Mouse (Mus musculus) layer of hippocampus, adult 9-10 months (tissue): ENCODE measurements at regions not wholly inside any gene's neighbourhood (a gene's known extent, or its start where the extent isn't known, plus 50 kb on each side); places are given as distances from the start of the nearest gene placed in this dataset.

Experiments used
- DNase-seq: peaks from one replicate; pipeline ENCODE4 v3.0.0; 2022; ENCODE audit warnings: low spot score

- DNase-seq, result peak; percentile 36
Measured at GRCm38 (mm10) chr15:97502056-97502455, 203.6 kb downstream of the Rpap3 start.

GRCm38 (mm10) chr15:97501420-97501819 is 204.2 kb downstream of the Rpap3 start:
- DNase-seq, result no peak

GRCm38 (mm10) chr15:97499821-97500385 is 205.7 kb downstream of the Rpap3 start:
- no peak for DNase-seq

GRCm38 (mm10) chr15:97499240-97499639 is 206.4 kb downstream of the Rpap3 start:
- DNase-seq, result no peak

DNA sequence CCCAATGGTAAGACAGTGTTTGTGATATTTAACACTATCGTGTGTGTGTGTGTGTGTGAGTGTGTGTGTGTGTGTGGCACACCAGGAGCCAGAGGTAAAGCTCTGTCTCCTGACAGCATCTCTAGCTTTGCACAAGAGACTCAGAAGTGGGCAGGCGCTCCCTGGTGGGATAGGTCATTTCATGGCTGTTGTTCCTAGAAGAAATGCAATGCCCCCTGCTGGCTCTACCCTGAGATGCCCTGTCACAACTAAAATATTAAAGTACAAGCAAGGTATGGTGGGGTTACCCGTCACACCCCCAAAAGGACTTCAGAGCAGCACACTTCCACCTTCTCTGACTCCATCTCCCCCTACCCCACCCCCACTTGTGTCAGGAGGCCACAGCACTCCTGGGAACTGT is 207.2 kb downstream of the Rpap3 start:
- no peak for DNase-seq

- no peak for DNase-seq
Measured at GRCm38 (mm10) chr15:97496026-97496425, 209.6 kb downstream of the Rpap3 start.

DNA sequence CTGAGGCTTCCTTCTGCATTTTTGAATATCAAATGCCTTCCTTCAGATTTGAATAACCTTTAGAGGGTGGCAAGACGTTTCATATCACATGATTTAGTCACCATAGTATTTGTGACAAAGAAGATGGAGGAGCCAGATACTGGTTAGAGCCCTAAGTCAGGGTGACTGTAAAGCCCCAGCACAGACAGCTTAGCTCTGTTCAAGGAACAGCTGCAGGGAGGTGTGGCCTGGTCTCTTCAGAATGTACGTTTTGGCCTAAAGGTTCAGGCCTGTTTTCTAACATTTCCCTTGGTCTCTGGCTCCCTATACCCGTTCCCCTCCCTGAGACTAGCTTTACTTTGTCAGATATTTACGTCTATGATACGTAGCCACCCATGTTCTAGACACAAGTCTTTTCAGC is 212.3 kb downstream of the Rpap3 start:
- DNase-seq, result no peak

GRCm38 (mm10) chr15:97491796-97492195 is 213.8 kb downstream of the Rpap3 start:
- DNase-seq, result no peak

- DNase-seq, result no peak
Measured at GRCm38 (mm10) chr15:97487425-97487824, 218.2 kb downstream of the Rpap3 start.

DNA sequence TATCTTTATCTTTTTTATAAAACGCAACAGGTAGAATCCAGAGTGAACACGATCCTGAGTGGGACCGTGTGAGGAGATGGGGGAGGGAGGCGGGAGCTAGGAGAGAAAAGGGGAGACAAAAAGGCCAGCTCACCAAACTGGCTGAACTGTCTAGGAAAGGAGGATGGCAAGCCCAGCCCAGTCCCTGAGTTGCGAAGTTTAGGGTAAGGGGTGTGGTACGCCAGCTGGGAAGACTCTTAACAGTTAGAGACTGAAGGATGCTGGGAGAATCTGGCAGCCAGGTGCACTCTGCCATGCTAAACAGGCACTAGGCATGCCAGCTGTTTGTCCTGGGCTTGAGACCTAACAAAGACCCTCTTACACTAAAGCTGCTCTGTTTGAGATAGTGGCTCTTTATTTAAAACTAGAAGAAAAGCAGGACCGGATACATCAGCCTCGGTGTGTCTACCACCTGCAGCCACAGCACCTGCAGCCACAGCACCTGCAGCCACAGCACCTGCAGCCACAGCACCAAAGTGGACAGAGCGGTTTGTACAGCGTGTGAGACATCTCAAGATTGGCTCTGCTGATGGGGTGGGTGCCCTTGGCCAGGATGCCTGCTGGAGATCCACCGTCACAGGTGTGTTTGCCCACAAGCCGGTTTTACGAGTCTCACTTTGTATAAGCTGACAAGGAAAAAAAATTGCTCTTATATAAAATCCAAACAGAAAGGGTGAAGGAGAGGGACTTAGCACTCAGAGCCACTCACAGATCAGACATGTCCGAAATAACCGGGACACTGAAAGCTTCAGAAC is 225.1 kb upstream of the Amigo2 start:
- no peak for DNase-seq

- no peak for DNase-seq
Measured at GRCm38 (mm10) chr15:97471476-97471875, 224.4 kb upstream of the Amigo2 start.

DNA sequence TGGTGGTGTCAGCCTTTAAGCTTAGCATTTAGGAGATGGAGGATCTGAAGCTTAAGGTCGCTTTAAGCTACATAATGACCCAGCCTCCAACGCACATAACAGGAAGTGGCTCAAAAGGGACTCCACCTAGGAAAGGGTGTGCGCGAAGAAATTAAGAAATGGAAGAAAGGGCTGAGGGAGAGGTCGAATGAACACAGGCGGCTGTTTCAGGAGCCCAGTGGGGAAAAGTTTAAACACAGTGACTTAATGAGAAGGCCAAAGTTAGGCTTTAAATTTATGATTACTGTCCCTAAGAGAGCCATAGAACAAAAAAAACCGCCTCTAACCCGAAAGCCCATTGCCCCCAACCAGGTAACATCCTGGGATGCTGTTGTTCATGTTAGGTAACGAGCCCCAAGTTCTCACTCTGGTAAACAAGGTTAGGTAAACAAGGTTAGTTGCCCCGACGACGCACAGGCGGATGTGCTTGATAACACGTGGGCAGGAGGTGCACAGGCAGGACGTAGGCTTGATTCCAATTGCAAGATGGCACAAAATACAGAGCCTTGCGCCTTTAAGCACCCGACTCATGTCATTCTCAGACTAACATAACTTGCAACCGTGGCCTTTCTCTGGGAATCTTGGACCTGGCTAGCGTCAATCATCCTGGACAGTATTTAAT is 222.7 kb upstream of the Amigo2 start:
- DNase-seq, result no peak

- no peak for DNase-seq
Measured at GRCm38 (mm10) chr15:97468732-97469683, 221.9 kb upstream of the Amigo2 start.

DNA sequence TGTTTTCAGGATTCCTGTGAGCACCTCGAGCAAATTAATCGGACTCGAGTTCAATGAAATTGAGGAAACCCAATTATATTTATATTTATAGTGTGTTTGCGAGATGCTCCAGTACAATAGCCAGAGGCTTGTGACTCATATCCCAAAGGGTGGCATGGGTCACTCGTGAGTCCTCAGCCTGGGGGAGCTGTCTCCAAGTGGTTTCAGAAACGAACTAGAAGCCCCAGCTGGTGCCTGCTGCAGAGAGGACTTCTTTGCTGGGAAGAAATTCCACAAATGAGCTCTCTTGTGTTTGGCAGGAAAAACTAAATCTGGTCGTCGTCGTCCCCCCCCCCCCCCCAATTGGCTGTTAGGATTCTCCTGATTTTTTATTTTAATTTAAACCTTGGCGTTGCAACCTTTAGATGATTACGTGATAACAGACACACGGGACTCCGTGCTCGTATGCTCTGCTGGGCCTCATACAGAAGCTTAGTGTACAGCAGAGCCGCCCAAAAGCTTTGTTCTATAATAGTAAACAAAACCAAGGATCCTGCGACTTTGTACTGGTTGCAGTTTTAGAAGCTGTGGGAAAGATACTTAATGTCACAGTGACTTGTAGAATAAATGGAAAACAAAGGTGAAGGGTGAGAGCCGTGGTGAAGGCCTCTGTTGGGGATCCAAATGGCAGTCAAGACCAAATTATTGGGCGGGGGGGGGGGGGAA is 220.8 kb upstream of the Amigo2 start:
- DNase-seq, result no peak

- no peak for DNase-seq
Measured at GRCm38 (mm10) chr15:97466906-97467465, 219.9 kb upstream of the Amigo2 start.

- DNase-seq, result no peak
Measured at GRCm38 (mm10) chr15:97466110-97466509, 219.0 kb upstream of the Amigo2 start.

DNA sequence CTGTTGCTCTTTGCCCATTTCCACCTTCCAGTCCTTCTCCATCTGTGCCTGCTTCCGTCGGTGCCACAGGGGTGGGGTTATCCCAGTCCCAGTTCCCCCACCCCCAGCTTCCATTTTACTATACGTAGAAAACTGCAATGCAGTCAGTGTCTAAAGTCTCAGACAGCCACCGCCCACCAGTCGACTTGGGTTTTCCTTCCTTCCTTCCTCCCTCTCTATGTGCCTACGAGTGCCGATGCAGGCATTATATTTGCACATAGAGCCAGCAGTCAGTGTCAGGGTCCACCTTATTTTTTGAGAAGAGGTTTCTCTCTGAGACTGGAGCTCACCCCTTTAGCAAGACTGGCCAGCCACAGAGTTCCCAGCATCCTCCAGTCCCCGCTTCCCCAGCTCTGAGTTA is 218.3 kb upstream of the Amigo2 start:
- no peak for DNase-seq

GRCm38 (mm10) chr15:97464737-97465136 is 217.7 kb upstream of the Amigo2 start:
- DNase-seq, result no peak

- DNase-seq, result no peak
Measured at GRCm38 (mm10) chr15:97462587-97462986, 215.5 kb upstream of the Amigo2 start.

GRCm38 (mm10) chr15:97462006-97462405 is 214.9 kb upstream of the Amigo2 start:
- DNase-seq, result no peak

DNA sequence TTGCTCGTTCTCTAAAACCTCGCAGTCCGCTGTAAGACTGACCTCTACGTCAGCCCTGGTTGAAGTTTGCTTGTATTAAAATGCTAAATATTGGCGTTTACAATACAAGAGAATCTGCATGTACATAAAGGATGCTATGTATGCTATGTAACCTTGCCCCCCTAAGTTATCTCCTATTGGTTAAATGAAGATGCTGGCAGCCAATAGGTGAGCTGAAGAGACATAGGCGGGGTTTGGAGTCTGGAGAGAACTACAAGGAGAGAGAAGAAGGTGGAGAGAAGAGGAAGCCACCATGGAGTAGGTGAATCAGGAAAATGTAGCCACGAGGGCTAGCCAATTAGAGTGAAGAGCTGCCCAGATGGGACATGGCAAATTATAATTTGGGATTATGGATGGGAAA is 214.0 kb upstream of the Amigo2 start:
- DNase-seq, result no peak
